Mouse (Mus musculus) adrenal gland, postnatal 0 days (tissue): Measurements from ENCODE around the gene Fam227b. TPM values are rescaled to one million over a fixed set of nuclear protein-coding genes. Genes with fewer than 3 reads are reported as not detected.

Experiments used
- polyA plus RNA-seq: library from polyadenylated mRNA; unstranded; fragments of >200 nt; fragmentation: Nextera tagmentation; extraction: Ambion mirVana; gene quantifications from 2 replicates; pipeline ENCODE4 v1.2.1, GENCODE M21; 2015

Gene Fam227b
- polyA plus RNA-seq = 0.09 TPM in 1 of 2 replicates, not detected in the other

DNA sequence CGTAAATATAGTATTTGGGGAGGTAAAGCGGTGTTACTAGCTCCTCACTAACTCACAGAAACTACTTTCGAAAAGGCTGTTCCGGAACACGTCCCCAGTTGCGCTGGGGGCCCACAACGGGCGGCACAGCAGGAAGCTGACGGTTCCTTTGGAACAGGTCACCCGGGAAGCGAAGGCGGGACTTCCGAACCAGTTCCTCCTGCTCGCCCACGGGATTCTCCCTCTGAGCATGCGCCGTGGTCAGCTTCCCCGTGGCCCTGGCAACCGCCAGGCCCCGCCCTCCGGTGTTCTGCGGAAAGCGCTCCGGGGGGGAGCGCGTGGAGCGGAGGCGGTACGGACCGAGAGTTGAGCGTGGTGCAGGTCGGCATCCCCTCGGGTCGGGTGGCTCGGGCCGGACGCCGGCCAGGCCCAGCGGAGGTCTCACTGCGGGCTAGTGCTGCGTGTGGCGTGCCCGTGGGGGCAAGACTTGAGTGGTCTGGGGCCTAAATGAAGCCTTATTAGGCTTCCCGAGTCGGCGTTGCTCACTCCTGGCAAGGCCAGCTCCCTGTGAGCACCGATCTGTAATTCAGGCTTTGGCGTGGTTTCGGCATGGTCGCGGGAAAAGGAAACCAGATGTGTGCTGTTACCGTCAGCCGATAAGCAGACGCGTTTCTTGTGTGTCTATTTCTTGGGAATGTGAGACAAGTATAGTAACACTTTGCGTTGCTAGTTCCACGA is at the start of gene Fam227b, which contains the start of gene Dtwd1:
TSS of gene Fam227b (minus strand) at position 150 of the 717 bp plus-strand sequence.
TSS of gene Dtwd1 (plus strand) at position 287 of the 717 bp plus-strand sequence.

DNA sequence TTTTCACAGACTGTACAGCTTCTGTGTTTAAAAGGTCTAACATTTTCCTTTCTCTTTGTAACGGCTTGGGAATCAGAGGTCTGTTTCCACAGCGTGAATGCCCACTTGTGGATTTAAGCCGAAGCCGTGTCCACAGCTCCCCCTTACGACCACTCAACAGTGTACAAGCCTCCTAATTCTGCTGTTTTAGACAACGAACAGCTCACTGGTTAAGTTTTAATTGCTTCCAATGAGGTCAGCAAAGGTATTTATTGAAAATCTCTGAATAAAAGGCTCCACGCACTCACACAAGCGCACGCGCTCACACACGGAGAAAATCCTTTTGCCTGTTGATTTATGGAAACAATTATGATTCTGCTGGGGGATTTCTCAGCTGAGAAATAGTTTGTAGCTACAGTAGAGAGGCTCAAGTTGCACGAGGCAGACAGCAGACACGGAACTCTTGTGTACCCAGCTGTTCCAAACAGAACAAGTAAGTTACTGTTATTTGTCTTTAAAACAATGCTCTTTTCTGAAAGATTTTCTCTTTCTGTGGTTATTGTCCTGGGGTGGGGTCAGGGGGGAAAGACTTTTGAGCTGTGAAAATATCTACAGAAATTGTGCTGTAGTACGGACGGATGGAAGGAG is 117.3 kb downstream of the Fam227b start, which contains the start of gene Fgf7:
TSS of gene Fgf7 (plus strand) at position 280 of the 627 bp plus-strand sequence.

Other genes starting within 250 kb of the Fam227b start
- 1.8 and 2.4 TPM in 2 replicates for gene Fgf7, start 117.3 kb downstream of the Fam227b start, polyA plus RNA-seq
- gene Dtwd1, start 137 bp upstream of the Fam227b start, polyA plus RNA-seq = 28.3 and 31.2 TPM in 2 replicates
- not detected in 2 replicates for gene Gm17555, start 63.1 kb upstream of the Fam227b start, polyA plus RNA-seq